Mouse (Mus musculus) adipocyte (in vitro differentiated cells): ENCODE results near the gene Wnt10a.
"Not testable (repeated sequence)": the region's sequence is repeated elsewhere in the genome, so short reads cannot be mapped to it uniquely, and the experiment has no call there.

Experiments used
- DNase-seq: peaks from one replicate; pipeline ENCODE4 v3.0.0-alpha.2; 2016; ENCODE audit warnings: low spot score

Gene Wnt10a

GRCm38 (mm10) chr1:74814931-74815647, 23.8 kb downstream of the Wnt10a start:
- peak; percentile 15 for DNase-seq

GRCm38 (mm10) chr1:74815965-74816364, 24.6 kb downstream of the Wnt10a start:
- DNase-seq = not testable (repeated sequence)

- peak; percentile 90 for DNase-seq
These were observed 25.4 kb downstream of the Wnt10a start for GRCm38 (mm10) chr1:74816612-74817199.

GRCm38 (mm10) chr1:74817219-74817618, 25.9 kb downstream of the Wnt10a start:
- DNase-seq = no peak

GRCm38 (mm10) chr1:74818509-74818908, 27.2 kb downstream of the Wnt10a start:
- no peak for DNase-seq

GRCm38 (mm10) chr1:74823598-74823997, 32.3 kb downstream of the Wnt10a start:
- not testable (repeated sequence) for DNase-seq

GRCm38 (mm10) chr1:74824518-74825302, 33.4 kb downstream of the Wnt10a start:
- DNase-seq = no peak

- DNase-seq = no peak
These were observed 38.7 kb downstream of the Wnt10a start for GRCm38 (mm10) chr1:74830061-74830460.

GRCm38 (mm10) chr1:74833255-74833654, 41.9 kb downstream of the Wnt10a start:
- DNase-seq = no peak

GRCm38 (mm10) chr1:74843090-74843489, 51.8 kb downstream of the Wnt10a start:
- no peak for DNase-seq

- no peak for DNase-seq
These were observed 55.0 kb downstream of the Wnt10a start for GRCm38 (mm10) chr1:74846341-74846740.

- no peak for DNase-seq
These were observed 57.6 kb downstream of the Wnt10a start for GRCm38 (mm10) chr1:74848946-74849345.

- no peak for DNase-seq
These were observed 58.9 kb downstream of the Wnt10a start for GRCm38 (mm10) chr1:74850251-74850650.

GRCm38 (mm10) chr1:74851001-74851775, 59.9 kb downstream of the Wnt10a start:
- no peak for DNase-seq
